Mouse (Mus musculus) G1E (cell line): ENCODE results near the gene Ankrd17. TPM values are rescaled to one million over a fixed set of nuclear protein-coding genes. Genes with fewer than 3 reads are reported as not detected.

Source experiments
- ATAC-seq: 2 replicates; pipeline ENCODE4 v1.8.0; 2016; ENCODE audit warnings: mild to moderate bottlenecking; ENCODE audit not compliant: insufficient number of reproducible peaks, poor library complexity, low FRiP score, severe bottlenecking; ENCODE audit errors: extremely low read depth
- DNase-seq: peaks from one replicate; pipeline ENCODE4 v3.0.0; 2012; ENCODE audit warnings: low spot score
- H3K27me3 ChIP-seq: 2 replicates; pipeline ENCODE4 v1.6.1; 2012; ENCODE audit warnings: mild to moderate bottlenecking, low read length, inconsistent platforms; ENCODE audit not compliant: insufficient read depth
- H3K36me3 ChIP-seq: replicated peaks from 2 replicates; pipeline ENCODE3; 2012; ENCODE audit warnings: mild to moderate bottlenecking, inconsistent platforms
- H3K4me1 ChIP-seq: 2 replicates; pipeline ENCODE4 v1.6.1; 2012; ENCODE audit warnings: low read depth, low read length, inconsistent platforms, mixed read lengths; ENCODE audit not compliant: insufficient read depth
- H3K4me3 ChIP-seq: 2 replicates; pipeline ENCODE4 v1.5.1; 2012; ENCODE audit warnings: low read depth, mild to moderate bottlenecking, inconsistent platforms, low read length, moderate library complexity, mixed read lengths
- H3K9me3 ChIP-seq: replicated peaks from 2 replicates; pipeline ENCODE4 v1.6.1; 2012; ENCODE audit warnings: inconsistent platforms
- CTCF ChIP-seq: IDR thresholded peaks from 2 replicates; pipeline ENCODE4 v1.5.1; 2012; ENCODE audit warnings: low read depth, low read length, inconsistent platforms, mixed read lengths
- GATA1 ChIP-seq: IDR thresholded peaks from 2 replicates; pipeline ENCODE4 v1.6.1; 2012; ENCODE audit warnings: borderline replicate concordance, low read length, inconsistent platforms, mixed read lengths
- GATA2 ChIP-seq: IDR thresholded peaks from 2 replicates; pipeline ENCODE4 v1.6.1; 2012; ENCODE audit warnings: low read depth, low read length, inconsistent platforms, borderline replicate concordance
- POLR2AphosphoS5 ChIP-seq: IDR thresholded peaks from 2 replicates; pipeline ENCODE4 v1.6.1; 2012; ENCODE audit warnings: low read depth, low read length, inconsistent platforms; ENCODE audit not compliant: insufficient replicate concordance
- TAL1 ChIP-seq: conservative IDR thresholded peaks from 2 replicates; pipeline ENCODE4 v1.6.1; 2012; ENCODE audit warnings: low read depth, low read length, inconsistent platforms, mixed read lengths
- polyA plus RNA-seq: library from polyadenylated mRNA; stranded (reverse); fragments of >175 nt; gene quantifications from 2 replicates; pipeline ENCODE4 v1.2.3, GENCODE M21; 2012
- total RNA-seq, 2 experiments: library from RNA; stranded (forward) in 1 of 2; stranded (reverse) in 1 of 2; fragments of 200-1000 nt in 1 of 2; fragments of >200 nt in 1 of 2; fragmentation: Nextera tagmentation in 1 of 2; gene quantifications; 2 replicates each; pipeline ENCODE4 v1.2.3; 2014 to 2017

Ankrd17 gene
- total and polyA plus RNA-seq, 3 experiments: 17.5 to 182 (median 97.9) TPM

DNA sequence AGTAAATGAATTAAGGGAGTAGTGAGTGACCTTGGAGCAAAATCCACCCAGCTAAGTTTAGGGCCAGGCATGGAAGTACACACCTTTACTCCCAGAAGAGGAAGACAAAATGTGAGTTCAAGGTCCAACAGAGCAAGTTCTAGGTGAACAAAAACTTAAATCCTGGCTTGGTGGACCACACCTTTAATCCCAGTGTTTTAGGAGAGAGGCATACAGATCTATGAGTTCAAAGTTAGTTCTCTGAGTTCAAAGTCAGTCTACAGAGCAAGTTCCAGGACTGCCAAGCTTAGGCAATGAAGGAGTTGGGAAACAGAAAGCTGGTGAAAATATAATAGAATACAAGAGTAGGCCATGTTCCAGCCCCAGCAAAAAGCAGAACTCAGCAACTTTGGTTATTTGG, 118.9 kb downstream of the Ankrd17 start:
- no peak for ATAC-seq
- Histone ChIP-seq H3K4me1 (no peaks in the 10 kb centered on the region), H3K9me3 (no peaks in the 10 kb centered on the region), H3K36me3 (peaks cover 84% of the 10 kb centered on the region), H3K27me3 (no peaks in the 10 kb centered on the region), H3K4me3 (no peak overlapping the region)
- no peak for DNase-seq
- TF ChIP-seq TAL1 (no peak), GATA1 (no peak), POLR2AphosphoS5 (no peak), GATA2 (no peak), CTCF (no peak)

DNA sequence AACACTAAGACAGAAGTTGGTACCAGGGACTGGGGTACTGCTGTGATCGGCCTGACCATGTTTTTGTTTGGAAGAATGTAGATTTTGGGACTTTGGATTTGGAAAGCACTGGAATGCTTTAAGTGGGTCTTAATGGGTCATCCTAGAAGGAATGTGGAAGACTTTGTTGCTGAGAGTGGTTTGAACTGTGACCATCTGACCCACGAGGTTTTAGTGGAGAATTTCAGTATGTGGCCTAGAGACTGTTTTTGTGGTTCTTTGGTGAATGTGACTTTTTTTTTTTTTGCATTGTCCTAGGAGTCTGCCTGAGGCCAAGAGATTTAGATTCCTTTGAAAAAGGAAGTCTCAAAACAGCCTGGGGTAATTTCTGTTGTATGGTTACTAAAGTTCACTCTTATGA, 119.4 kb downstream of the Ankrd17 start:
- Histone ChIP-seq H3K4me1 (no peaks in the 10 kb centered on the region), H3K27me3 (no peaks in the 10 kb centered on the region), H3K4me3 (no peak overlapping the region), H3K36me3 (peaks cover 84% of the 10 kb centered on the region), H3K9me3 (no peaks in the 10 kb centered on the region)
- DNase-seq: no peak
- no peak for ATAC-seq
- TF ChIP-seq GATA2 (no peak), TAL1 (no peak), CTCF (no peak), POLR2AphosphoS5 (no peak), GATA1 (no peak)

DNA sequence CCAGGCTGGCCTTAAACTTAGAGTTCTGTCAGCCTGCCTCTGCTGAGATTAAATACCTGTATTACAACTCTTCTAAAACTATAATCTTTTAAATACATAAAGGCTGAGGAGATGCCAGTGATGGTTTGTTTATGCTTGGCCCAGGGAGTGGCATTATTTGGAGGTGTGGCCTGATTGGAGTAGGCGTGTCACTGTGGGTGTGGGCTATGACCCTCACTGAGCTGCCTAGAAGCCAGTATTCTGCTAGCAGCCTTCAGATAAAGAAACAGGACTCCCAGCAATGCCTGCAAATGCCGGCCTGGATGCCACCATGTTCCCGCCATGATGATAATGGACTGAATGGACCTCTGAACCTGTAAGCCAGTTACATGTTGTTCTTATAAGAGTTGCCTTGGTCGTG, 119.8 kb downstream of the Ankrd17 start:
- no peaks in the 10 kb centered on the region for H3K9me3 ChIP-seq
- ATAC-seq (no peak), DNase-seq (no peak)
- H3K36me3 ChIP-seq: peaks cover 83% of the 10 kb centered on the region
- TF ChIP-seq GATA2 (no peak), GATA1 (no peak), TAL1 (no peak), CTCF (no peak), POLR2AphosphoS5 (no peak)
- no peaks in the 10 kb centered on the region for H3K4me1 ChIP-seq
- H3K27me3 ChIP-seq: no peaks in the 10 kb centered on the region
- no peak overlapping the region for H3K4me3 ChIP-seq

DNA sequence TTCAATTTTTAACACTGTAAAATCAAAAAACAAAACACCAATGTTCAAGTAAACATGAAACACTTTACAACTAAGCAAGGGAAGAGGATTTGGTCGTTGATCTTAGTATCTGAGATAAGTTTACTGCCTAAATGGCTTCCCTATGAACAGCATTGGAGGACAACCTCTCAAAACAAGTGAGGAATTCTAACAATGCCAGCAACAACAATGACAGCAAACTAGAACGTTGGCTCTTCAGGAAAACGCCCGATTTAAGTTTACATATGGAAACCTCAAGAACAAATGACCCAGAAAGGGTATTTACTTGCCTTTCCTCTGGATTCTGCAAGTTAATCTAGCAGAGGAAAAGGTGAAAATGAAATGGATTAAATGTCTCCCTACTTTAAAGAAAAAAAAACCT, 121.0 kb downstream of the Ankrd17 start:
- no peaks in the 10 kb centered on the region for H3K9me3 ChIP-seq
- H3K4me3 ChIP-seq: no peak overlapping the region
- H3K36me3 ChIP-seq: peaks cover 82% of the 10 kb centered on the region
- TF ChIP-seq TAL1: no peak
- no peak for TF ChIP-seq POLR2AphosphoS5
- no peak for TF ChIP-seq CTCF
- TF ChIP-seq GATA1: no peak
- TF ChIP-seq GATA2: no peak
- H3K4me1 ChIP-seq: no peaks in the 10 kb centered on the region
- no peak for DNase-seq
- H3K27me3 ChIP-seq: no peaks in the 10 kb centered on the region
- ATAC-seq: no peak

DNA sequence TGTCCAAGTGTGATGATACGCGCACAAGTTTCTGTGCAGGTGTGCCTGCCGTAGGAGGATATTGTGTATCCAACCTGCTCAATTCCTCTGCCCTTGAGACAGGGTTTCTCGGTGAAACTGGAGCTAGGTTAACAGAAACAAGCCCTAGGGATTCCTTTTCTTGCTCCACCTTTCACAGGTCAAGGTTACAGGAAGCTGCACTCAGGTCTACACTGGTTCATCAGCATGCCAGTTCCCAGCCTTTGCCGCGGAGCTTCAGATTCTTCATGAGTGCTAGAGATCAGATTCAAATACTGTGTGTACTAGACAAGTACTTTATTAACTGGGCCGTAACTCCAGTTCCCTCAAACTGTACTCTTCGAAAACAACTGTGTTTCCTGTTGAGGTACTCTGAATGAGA, 131.2 kb downstream of the Ankrd17 start:
- Histone ChIP-seq H3K36me3 (peaks cover 91% of the 10 kb centered on the region), H3K27me3 (no peaks in the 10 kb centered on the region), H3K4me1 (no peaks in the 10 kb centered on the region), H3K9me3 (no peaks in the 10 kb centered on the region), H3K4me3 (no peak overlapping the region)
- DNase-seq (no peak), ATAC-seq (no peak)
- TF ChIP-seq POLR2AphosphoS5 (no peak), GATA2 (no peak), GATA1 (no peak), CTCF (no peak), TAL1 (no peak)

DNA sequence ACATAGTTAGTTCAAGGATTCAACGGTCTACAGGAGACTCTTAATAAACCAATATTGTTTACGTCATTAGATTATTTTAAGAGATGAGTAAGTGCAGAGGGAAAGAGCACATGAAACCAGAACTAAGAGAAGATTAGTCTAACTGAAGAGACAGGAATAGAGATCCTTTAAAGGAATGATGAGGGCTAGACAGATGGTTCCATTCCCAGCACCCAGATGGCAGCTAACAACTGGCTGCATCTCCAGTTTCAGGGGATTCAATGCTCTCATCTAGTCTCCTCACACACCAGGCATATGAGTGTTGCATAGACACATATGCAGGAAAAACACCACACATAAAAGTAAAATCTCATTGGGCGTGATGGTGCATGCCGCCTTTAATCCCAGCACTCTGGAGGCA, 133.1 kb downstream of the Ankrd17 start:
- no peak for DNase-seq
- Histone ChIP-seq H3K4me3 (no peak overlapping the region), H3K4me1 (no peaks in the 10 kb centered on the region), H3K36me3 (peaks cover 93% of the 10 kb centered on the region), H3K27me3 (no peaks in the 10 kb centered on the region), H3K9me3 (no peaks in the 10 kb centered on the region)
- no peak for ATAC-seq
- TF ChIP-seq GATA1 (no peak), POLR2AphosphoS5 (no peak), GATA2 (no peak), CTCF (no peak), TAL1 (no peak)

DNA sequence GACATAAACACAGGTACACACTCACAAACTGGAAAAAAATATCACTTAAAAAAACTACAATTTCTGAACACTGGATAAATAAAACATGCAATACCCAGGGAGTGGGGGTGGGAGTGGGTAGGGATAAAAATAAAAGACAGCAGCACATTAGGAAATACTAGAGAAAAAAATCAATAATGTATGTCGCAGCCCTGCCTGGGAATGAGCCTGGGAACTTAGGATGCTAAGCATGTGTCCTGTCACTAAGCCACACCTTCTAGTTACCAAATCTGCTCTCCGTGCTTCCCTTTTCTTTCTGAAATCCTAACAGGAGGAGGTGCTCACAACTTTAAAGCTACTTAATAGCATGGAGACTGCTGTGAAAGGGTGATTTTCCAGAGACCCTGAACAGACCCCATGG, 136.6 kb downstream of the Ankrd17 start:
- peaks cover 84% of the 10 kb centered on the region for H3K36me3 ChIP-seq
- DNase-seq: no peak

More for the DNA sequence above, 136.6 kb downstream of the Ankrd17 start:
- Histone ChIP-seq H3K9me3 (no peaks in the 10 kb centered on the region), H3K4me1 (peaks cover 8% of the 10 kb centered on the region), H3K4me3 (no peak overlapping the region), H3K27me3 (no peaks in the 10 kb centered on the region)
- TF ChIP-seq POLR2AphosphoS5: no peak
- no peak for TF ChIP-seq GATA2
- TF ChIP-seq CTCF: no peak
- no peak for TF ChIP-seq GATA1
- no peak for TF ChIP-seq TAL1
- no peak for ATAC-seq
